Mouse (Mus musculus) CH12.LX (cell line): ENCODE measurements around the gene Ccm2l. TPM values are rescaled to one million over a fixed set of nuclear protein-coding genes. Genes with fewer than 3 reads are reported as not detected.

Experiments
- DNase-seq: peaks from one replicate; pipeline ENCODE4 v3.0.0-alpha.2; 2013; ENCODE audit errors: extremely low read depth
- H3K27ac ChIP-seq: 2 replicates; pipeline ENCODE4 v1.5.1; 2012; ENCODE audit warnings: low read depth, mild to moderate bottlenecking, control low read depth, moderate library complexity; ENCODE audit not compliant: insufficient read depth
- H3K27me3 ChIP-seq: replicated peaks from 2 replicates; pipeline ENCODE3; 2012; ENCODE audit warnings: inconsistent platforms
- H3K36me3 ChIP-seq, 2 experiments: replicated peaks in 1 of 2; 2 replicates each; pipeline versions ENCODE3 to v1.6.1; 2012; ENCODE audit warnings: inconsistent platforms in 1 of 2, low read length in 1 of 2, mild to moderate bottlenecking in 1 of 2, mixed read lengths in 1 of 2, moderate library complexity in 1 of 2; ENCODE audit not compliant: control insufficient read depth in 1 of 2, insufficient read depth in 1 of 2
- H3K4me1 ChIP-seq, 2 experiments: 2 replicates each; pipeline ENCODE4 v1.6.1; 2012; ENCODE audit warnings: inconsistent platforms in 1 of 2, moderate library complexity in 1 of 2; ENCODE audit not compliant: insufficient read depth in 2 of 2, control insufficient read depth in 1 of 2
- H3K4me2 ChIP-seq: 2 replicates; pipeline ENCODE4 v1.6.1; 2012; ENCODE audit warnings: low read depth, mild to moderate bottlenecking, control low read depth; ENCODE audit not compliant: poor library complexity, insufficient read depth, severe bottlenecking
- H3K4me3 ChIP-seq, 3 experiments: fragments of 150-350 bp in 1 of 3; sonication (generic) in 1 of 3; replicated peaks in 1 of 3; 2 replicates each; pipeline versions ENCODE3 to v1.5.1; 2011 to 2012; ENCODE audit warnings: low read depth in 2 of 3, low read length in 2 of 3, mild to moderate bottlenecking in 2 of 3, moderate library complexity in 2 of 3, control low read depth in 1 of 3, improper control_type of control experiment in 1 of 3, inconsistent platforms in 1 of 3, mixed read lengths in 1 of 3; ENCODE audit not compliant: poor library complexity in 1 of 3
- H3K79me2 ChIP-seq: replicated peaks from 2 replicates; pipeline ENCODE4 v1.6.1; 2012; ENCODE audit warnings: mild to moderate bottlenecking, moderate library complexity; ENCODE audit not compliant: control insufficient read depth, poor library complexity, insufficient read depth, severe bottlenecking; ENCODE audit errors: extremely low read depth
- H3K9ac ChIP-seq: 2 replicates; pipeline ENCODE4 v1.6.1; 2012; ENCODE audit warnings: low read depth, mild to moderate bottlenecking, control low read depth, moderate library complexity; ENCODE audit not compliant: insufficient read depth
- H3K9me3 ChIP-seq: replicated peaks from 2 replicates; pipeline ENCODE3; 2012; ENCODE audit warnings: low read length, inconsistent platforms, mixed read lengths
- BHLHE40 ChIP-seq: IDR thresholded peaks from 2 replicates; pipeline ENCODE4 v1.6.1; 2011; ENCODE audit warnings: mild to moderate bottlenecking, low read depth, low read length, improper control_type of control experiment
- CHD1 ChIP-seq: IDR thresholded peaks from 2 replicates; pipeline ENCODE4 v1.6.1; 2012; ENCODE audit warnings: low read depth, low read length, improper control_type of control experiment, inconsistent platforms
- CTCF ChIP-seq, 2 experiments: IDR thresholded peaks in 1 of 2; conservative IDR thresholded peaks in 1 of 2; 2 replicates each; pipeline ENCODE4 v1.5.1; 2011 to 2012; ENCODE audit warnings: low read depth in 2 of 2, low read length in 2 of 2, improper control_type of control experiment in 1 of 2, inconsistent platforms in 1 of 2, mild to moderate bottlenecking in 1 of 2, moderate library complexity in 1 of 2
- E2F4 ChIP-seq: IDR thresholded peaks from 2 replicates; pipeline ENCODE4 v1.6.1; 2011; ENCODE audit warnings: low read depth, low read length, improper control_type of control experiment; ENCODE audit not compliant: insufficient replicate concordance
- ELF1 ChIP-seq: IDR thresholded peaks from 2 replicates; pipeline ENCODE4 v1.6.1; 2014; ENCODE audit warnings: low read depth, mild to moderate bottlenecking, inconsistent platforms, low read length, improper control_type of control experiment
- ETS1 ChIP-seq: conservative IDR thresholded peaks from 2 replicates; pipeline ENCODE4 v1.6.1; 2012; ENCODE audit warnings: low read depth, mild to moderate bottlenecking, inconsistent platforms, low read length, improper control_type of control experiment, moderate library complexity
- GABPA ChIP-seq: IDR thresholded peaks from 2 replicates; pipeline ENCODE4 v1.6.1; 2012; ENCODE audit warnings: low read depth, low read length, improper control_type of control experiment, inconsistent platforms; ENCODE audit not compliant: insufficient replicate concordance
- IRF4 ChIP-seq: IDR thresholded peaks from 2 replicates; pipeline ENCODE4 v1.6.1; 2014; ENCODE audit warnings: low read depth, mild to moderate bottlenecking, inconsistent platforms, low read length, improper control_type of control experiment
- JUN ChIP-seq: IDR thresholded peaks from 2 replicates; pipeline ENCODE4 v1.6.1; 2011; ENCODE audit warnings: low read depth, mild to moderate bottlenecking, low read length, improper control_type of control experiment, moderate library complexity; ENCODE audit not compliant: insufficient read depth
- KAT2A ChIP-seq: IDR thresholded peaks from 2 replicates; pipeline ENCODE4 v1.6.1; 2012; ENCODE audit warnings: low read length, improper control_type of control experiment, inconsistent platforms; ENCODE audit not compliant: insufficient replicate concordance
- MAX ChIP-seq: IDR thresholded peaks from 2 replicates; pipeline ENCODE4 v1.6.1; 2011; ENCODE audit warnings: low read length, improper control_type of control experiment
- MAZ ChIP-seq: IDR thresholded peaks from 2 replicates; pipeline ENCODE4 v1.6.1; 2012; ENCODE audit warnings: low read depth, mild to moderate bottlenecking, inconsistent platforms, low read length, improper control_type of control experiment, moderate library complexity
- MEF2A ChIP-seq: IDR thresholded peaks from 2 replicates; pipeline ENCODE4 v1.6.1; 2014; ENCODE audit warnings: low read depth, mild to moderate bottlenecking, inconsistent platforms, low read length, improper control_type of control experiment, borderline replicate concordance
- NELFE ChIP-seq: IDR thresholded peaks from 2 replicates; pipeline ENCODE4 v1.6.1; 2011; ENCODE audit warnings: low read depth, low read length, improper control_type of control experiment
- POLR2A ChIP-seq: IDR thresholded peaks from 2 replicates; pipeline ENCODE4 v1.6.1; 2011; ENCODE audit warnings: low read depth, mild to moderate bottlenecking, improper control_type of control experiment, low read length
- POLR2AphosphoS2 ChIP-seq: IDR thresholded peaks from 2 replicates; pipeline ENCODE4 v1.6.1; 2011; ENCODE audit warnings: low read depth, low read length, improper control_type of control experiment
- RAD21 ChIP-seq: IDR thresholded peaks from 2 replicates; pipeline ENCODE4 v1.6.1; 2011; ENCODE audit warnings: low read depth, mild to moderate bottlenecking, low read length, improper control_type of control experiment, moderate library complexity
- ZKSCAN1 ChIP-seq: IDR thresholded peaks from 2 replicates; pipeline ENCODE4 v1.6.1; 2012; ENCODE audit warnings: low read depth, inconsistent platforms, low read length, improper control_type of control experiment, borderline replicate concordance
- ZNF384 ChIP-seq: IDR thresholded peaks from 2 replicates; pipeline ENCODE4 v1.6.1; 2012; ENCODE audit warnings: low read depth, low read length, improper control_type of control experiment, inconsistent platforms
- dilution Hi-C: fragments of 300-500 bp; cut with MboI; formaldehyde crosslinking; loops from 2 replicates; pipeline ENCODE4 v1.14.3; 2020; ENCODE audit warnings: low sequenced_read_pairs; ENCODE audit not compliant: extremely low pct_unique_long_range_greater_than_20kb, extremely low pct_ligation_motif_present
- in situ Hi-C: fragments of 300-500 bp; cut with MboI; formaldehyde crosslinking; loops from 3 replicates; pipeline ENCODE4 v1.14.3; 2019; ENCODE audit warnings: low sequenced_read_pairs, low pct_ligation_motif_present, low pct_unique_long_range_greater_than_20kb, mixed read lengths
- polyA plus RNA-seq: library from polyadenylated mRNA; unstranded; fragments of >175 nt; gene quantifications from 2 replicates; pipeline ENCODE4 v1.2.1, GENCODE M21; 2012; ENCODE audit warnings: low read depth; ENCODE audit not compliant: insufficient read length
- total RNA-seq, 2 experiments: library from RNA; depleted of rRNA; stranded (reverse); fragments of 300-350 nt in 1 of 2; fragments of >200 nt in 1 of 2; gene quantifications; 2 replicates each; pipeline ENCODE4 v1.2.3; 2012 to 2014

Gene Ccm2l
- total and polyA plus RNA-seq, 3 experiments, result not detected

DNA sequence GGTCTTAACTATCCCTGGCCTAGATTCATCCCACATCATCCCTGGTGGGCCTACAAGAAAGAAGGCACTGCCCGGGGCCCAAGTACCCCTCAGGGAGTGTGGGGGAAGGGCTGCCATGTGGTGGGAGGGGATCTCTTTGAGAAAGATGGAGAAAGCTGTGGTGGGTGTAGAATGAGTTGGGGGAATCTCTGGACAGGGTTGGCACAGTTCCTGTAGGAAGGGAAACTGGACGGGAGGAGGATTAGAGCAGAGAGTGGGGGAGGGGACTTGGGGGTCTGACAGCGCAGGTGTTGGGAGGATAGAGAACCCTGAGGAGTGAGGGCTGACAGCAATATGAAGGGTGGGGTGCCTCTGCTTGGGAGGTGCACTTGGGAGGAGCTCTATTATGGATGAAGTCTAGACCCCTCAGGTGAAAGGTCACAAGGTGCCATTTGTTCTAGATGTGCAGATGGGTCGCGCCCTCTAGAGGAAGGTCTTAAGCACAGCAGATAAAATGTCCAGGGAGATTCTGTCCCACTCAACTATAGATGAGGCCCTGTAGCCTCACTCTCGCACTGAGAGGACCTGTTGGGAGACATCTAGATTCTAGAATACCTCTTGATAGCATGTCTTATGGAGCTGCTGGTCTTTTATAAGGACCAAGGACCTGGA is 10.4 kb upstream of the Ccm2l start:
- H3K27ac ChIP-seq, result no peak overlapping the region
- no peaks in the 10 kb centered on the region for H3K79me2 ChIP-seq
- peak; percentile 29 for DNase-seq
- no peak overlapping the region for H3K4me3 ChIP-seq
- H3K27me3 ChIP-seq, result peaks cover 88% of the 10 kb centered on the region
- H3K9me3 ChIP-seq, result no peaks in the 10 kb centered on the region
- H3K4me1 ChIP-seq, result peaks cover 8 to 44% of the 10 kb centered on the region in 2 experiments; a peak in 3 of 4 replicates
- no peak overlapping the region for H3K9ac ChIP-seq
- in situ Hi-C loops (no loop called here), dilution Hi-C loops (no loop called here)
- TF ChIP-seq MEF2A (no peak), RAD21 (peak; percentile 12), ZNF384 (no peak), CHD1 (no peak), CTCF (conservative IDR thresholded peaks at IDR 0.05 in 1 of 2, IDR thresholded peaks at IDR 0.05 in 1 of 2; ENCODE audit: low read depth in 2 of 2, low read length in 2 of 2) (peak; percentile 56 to 61), MAZ (no peak), JUN (no peak)
- no peaks in the 10 kb centered on the region for H3K36me3 ChIP-seq
- no peak overlapping the region for H3K4me2 ChIP-seq

DNA sequence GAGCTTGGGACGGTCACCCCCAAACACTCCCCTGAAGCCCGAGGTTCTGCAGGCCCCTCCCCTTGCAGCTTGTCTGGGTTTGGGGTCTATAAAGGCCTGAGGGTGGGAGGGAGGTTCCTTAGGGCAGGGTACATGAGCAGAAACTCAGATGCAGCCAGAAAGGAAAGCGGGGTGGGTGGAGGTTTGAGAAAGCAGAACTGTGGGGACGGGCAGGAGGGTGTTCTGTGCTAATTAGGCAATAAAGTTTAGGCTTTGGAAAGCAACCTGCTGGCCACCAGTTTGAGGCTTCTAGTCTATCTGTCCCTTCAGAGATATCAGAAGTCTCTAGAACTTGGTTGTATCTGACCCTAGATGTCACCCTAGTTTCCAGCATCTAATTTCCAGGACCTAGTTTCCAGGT is 7.4 kb upstream of the Ccm2l start:
- in situ Hi-C loops, result no loop called here

More for the DNA sequence above, 7.4 kb upstream of the Ccm2l start:
- no peak for DNase-seq
- H3K36me3 ChIP-seq, result no peaks in the 10 kb centered on the region
- TF ChIP-seq ZNF384 (no peak), NELFE (no peak), ELF1 (no peak), E2F4 (no peak), GABPA (no peak), KAT2A (no peak), ZKSCAN1 (no peak), POLR2AphosphoS2 (no peak), MAZ (no peak), IRF4 (no peak), CTCF (conservative IDR thresholded peaks at IDR 0.05 in 1 of 2, IDR thresholded peaks at IDR 0.05 in 1 of 2; ENCODE audit: low read depth in 2 of 2, low read length in 2 of 2) (no peak), POLR2A (no peak), BHLHE40 (no peak), MAX (no peak), ETS1 (no peak)
- TF ChIP-seq, all 38 proteins: peak for 0
- dilution Hi-C loops, result no loop called here
- Histone ChIP-seq H3K9ac (no peak overlapping the region), H3K27ac (no peak overlapping the region), H3K4me1 (peaks cover 4 to 29% of the 10 kb centered on the region in 2 experiments; a peak in 3 of 4 replicates), H3K4me2 (no peak overlapping the region), H3K27me3 (peaks cover 84% of the 10 kb centered on the region), H3K9me3 (no peaks in the 10 kb centered on the region), H3K79me2 (no peaks in the 10 kb centered on the region), H3K4me3 (no peak overlapping the region)
